Mouse (Mus musculus) spleen, adult 2 months (tissue): ENCODE measurements around the gene Mdga1. TPM values are rescaled to one million over a fixed set of nuclear protein-coding genes. Genes with fewer than 3 reads are reported as not detected.
"Not testable (repeated sequence)": the region's sequence is repeated elsewhere in the genome, so short reads cannot be mapped to it uniquely, and the experiment has no call there.

ENCODE experiments used
- DNase-seq, 2 experiments: peaks; one replicate each; pipeline versions ENCODE4 v3.0.0 to v3.0.0-alpha.2; 2012 to 2021; ENCODE audit warnings: low spot score in 2 of 2, low read depth in 1 of 2
- H3K27ac ChIP-seq: fragments of 200-500 bp; 2 replicates; pipeline ENCODE4 v1.5.1; 2012; ENCODE audit warnings: low read length, inconsistent platforms; ENCODE audit not compliant: insufficient read depth
- H3K27me3 ChIP-seq: fragments of 200-500 bp; 2 replicates; pipeline ENCODE4 v1.6.1; 2012; ENCODE audit warnings: mild to moderate bottlenecking, moderate library complexity, low read length, inconsistent platforms; ENCODE audit not compliant: control insufficient read depth, insufficient read depth
- H3K36me3 ChIP-seq: fragments of 200-500 bp; 2 replicates; pipeline ENCODE4 v1.6.1; 2012; ENCODE audit warnings: mild to moderate bottlenecking, low read length, inconsistent platforms; ENCODE audit not compliant: control insufficient read depth, insufficient read depth
- H3K4me1 ChIP-seq: fragments of 200-500 bp; 2 replicates; pipeline ENCODE4 v1.6.1; 2011; ENCODE audit warnings: inconsistent platforms; ENCODE audit not compliant: control insufficient read depth, insufficient read depth, insufficient read length
- H3K4me3 ChIP-seq: fragments of 200-500 bp; 2 replicates; pipeline ENCODE4 v1.5.1; 2011; ENCODE audit warnings: mild to moderate bottlenecking, inconsistent platforms; ENCODE audit not compliant: insufficient read depth, insufficient read length; ENCODE audit errors: extremely low read depth
- CTCF ChIP-seq: fragments of 200-500 bp; IDR thresholded peaks from 2 replicates; pipeline ENCODE4 v1.5.1; 2011; ENCODE audit warnings: mild to moderate bottlenecking, inconsistent platforms; ENCODE audit not compliant: insufficient read depth, insufficient read length, insufficient replicate concordance; ENCODE audit errors: extremely low read depth
- POLR2A ChIP-seq: fragments of 200-500 bp; IDR thresholded peaks from 2 replicates; pipeline ENCODE4 v1.6.1; 2011; ENCODE audit warnings: low read depth, low read length, inconsistent platforms
- WGBS: fragments of 180-500 bp; shearing (Covaris S2); methylation state at CpG from one replicate; pipeline ENCODE4 v1.1.7; 2018; 5-methylcytosine and 5-hydroxymethylcytosine counted together
- polyA plus RNA-seq: library from polyadenylated mRNA; depleted of rRNA; stranded (reverse); fragments of >200 nt; gene quantifications from 2 replicates; pipeline ENCODE4 v1.2.3, GENCODE M21; 2012; rRNA removed

The Mdga1 gene
- polyA plus RNA-seq, 1 experiment, result 1.6 TPM

- WGBS, result 90% methylated on average over 10 of the region's 10 CpGs
- H3K27me3 ChIP-seq, result no peaks in the 10 kb centered on the region
- H3K4me1 ChIP-seq, result no peaks in the 10 kb centered on the region
- no peaks in the 10 kb centered on the region for H3K36me3 ChIP-seq
- no peak for DNase-seq
- H3K27ac ChIP-seq, result no peak overlapping the region
- no peak overlapping the region for H3K4me3 ChIP-seq
- no peak for TF ChIP-seq POLR2A
- TF ChIP-seq CTCF, result no peak
Measured at GRCm38 (mm10) chr17:29788573-29788972, 181.3 kb downstream of the Mdga1 start.

GRCm38 (mm10) chr17:29784820-29785219 lies 185.1 kb downstream of the Mdga1 start:
- DNase-seq, result no peak
- TF ChIP-seq POLR2A (no peak), CTCF (no peak)
- H3K4me1 ChIP-seq, result no peaks in the 10 kb centered on the region
- 85% methylated on average over 9 of the region's 9 CpGs for WGBS
- H3K27ac ChIP-seq, result no peak overlapping the region
- H3K4me3 ChIP-seq, result no peak overlapping the region
- no peaks in the 10 kb centered on the region for H3K27me3 ChIP-seq
- H3K36me3 ChIP-seq, result no peaks in the 10 kb centered on the region

GRCm38 (mm10) chr17:29781472-29781871 lies 188.4 kb downstream of the Mdga1 start:
- 50% methylated on average over 4 of the region's 4 CpGs for WGBS
- DNase-seq, H3K4me3 ChIP-seq, H3K27ac ChIP-seq, H3K27me3 ChIP-seq, H3K36me3 ChIP-seq, H3K4me1 ChIP-seq: not testable (repeated sequence)

- Histone ChIP-seq H3K27ac (no peak overlapping the region), H3K4me1 (no peaks in the 10 kb centered on the region), H3K4me3 (no peak overlapping the region), H3K36me3 (no peaks in the 10 kb centered on the region), H3K27me3 (no peaks in the 10 kb centered on the region)
- no peak for DNase-seq
- TF ChIP-seq CTCF (no peak), POLR2A (no peak)
- 81% methylated on average over 8 of the region's 8 CpGs for WGBS
Measured at GRCm38 (mm10) chr17:29778021-29778420, 191.9 kb downstream of the Mdga1 start.

Other genes with a start within 250 kb of the Mdga1 start
- gene Zfand3, start 34.6 kb upstream of the Mdga1 start, polyA plus RNA-seq, result 50.5 and 55.7 TPM in 2 replicates